Mouse (Mus musculus) bone marrow, adult 2 months (tissue): ENCODE data around the gene Col6a1.

Source experiments
- CTCF ChIP-seq: fragments of 200-500 bp; IDR thresholded peaks from 2 replicates; pipeline ENCODE4 v1.5.1; 2011; ENCODE audit warnings: low read length, control low read depth; ENCODE audit not compliant: control insufficient read depth, insufficient read depth
- POLR2A ChIP-seq: fragments of 200-500 bp; IDR thresholded peaks from 2 replicates; pipeline ENCODE4 v1.6.1; 2011; ENCODE audit warnings: low read depth, mild to moderate bottlenecking, control low read depth, low read length, borderline replicate concordance; ENCODE audit not compliant: control insufficient read depth

- TF ChIP-seq CTCF (no peak), POLR2A (no peak)
These were observed 4.2 kb downstream of the Col6a1 start for GRCm38 (mm10) chr10:76721746-76722145.
